Mouse (Mus musculus): ENCODE measurements around the gene Haus3. TPM values are rescaled to one million over a fixed set of nuclear protein-coding genes. Genes with fewer than 3 reads are reported as not detected.

Gene Haus3
- 23.9 and 25.7 TPM in 2 replicates for polyA plus RNA-seq (2015; fragmentation: Nextera tagmentation; extraction: Ambion mirVana)

DNA sequence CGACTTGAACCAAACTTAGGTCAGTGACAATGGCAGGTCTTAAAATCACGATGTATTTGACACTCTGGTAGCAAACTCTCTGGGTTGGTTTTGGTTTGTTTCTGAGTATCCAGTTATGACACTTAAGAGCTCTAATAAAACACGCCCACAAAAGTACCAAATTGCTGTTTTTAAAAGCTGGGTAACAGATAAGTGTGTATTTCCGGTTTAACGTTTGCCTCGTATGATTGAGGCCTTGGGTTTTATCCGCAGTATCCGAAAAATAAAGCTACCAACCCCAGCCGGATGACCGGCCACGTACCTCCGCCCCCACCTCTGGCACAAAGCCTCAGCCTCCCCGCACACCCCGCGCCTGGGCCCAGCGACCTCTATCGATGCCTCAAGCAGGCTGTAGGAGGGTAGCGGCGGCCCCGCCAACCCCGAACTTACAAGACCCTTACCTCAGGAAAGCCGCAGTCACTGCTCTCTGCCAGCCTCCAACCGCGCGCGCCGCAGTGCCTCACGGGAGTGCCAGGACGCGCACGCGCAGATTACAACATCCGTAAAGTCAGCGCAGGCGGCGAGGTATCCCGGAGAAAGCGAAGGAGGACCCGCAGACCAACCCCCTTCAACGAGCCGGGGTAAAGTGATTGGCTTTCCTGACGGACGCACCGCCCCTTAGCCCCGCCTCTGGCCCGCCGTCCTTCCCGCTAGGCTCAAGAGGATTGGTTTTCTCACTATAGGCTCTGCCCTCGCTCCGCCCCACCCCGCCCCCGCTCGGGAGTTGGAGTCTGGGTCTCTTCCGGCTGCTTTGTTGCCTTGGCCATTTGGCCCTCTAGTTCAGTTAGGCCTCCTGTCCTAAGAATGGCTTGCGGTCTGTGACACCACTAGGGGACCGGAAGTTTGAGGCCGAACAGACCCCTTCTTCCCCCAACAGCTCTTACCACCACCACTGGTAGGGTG is at the start of gene Haus3, which contains the start of gene Poln:
Gene Haus3, minus strand, starts transcription at position 578 of the 942 bp plus-strand sequence.
Gene Poln, minus strand, starts transcription at position 499 of the 942 bp plus-strand sequence.
- H3K36me3 ChIP-seq (ENCODE audit: control insufficient read depth, insufficient read depth, low read length): 0 out of 2 replicates have a peak, but pooled peaks cover 1% of the 10 kb centered on the region
- H3K4me2 ChIP-seq (ENCODE audit: low read depth, low read length): peak within 1 kb of the TSS; percentile 81
- peak within 1 kb of the TSS; percentile 95 for H3K9ac ChIP-seq (ENCODE audit: low read depth, low read length)
- under 1% methylated on average over 56 of the region's 57 CpGs for WGBS
- peak within 1 kb of the TSS; percentile 85 for H3K4me3 ChIP-seq (ENCODE audit: low read length)
- peak; percentile 100 for ATAC-seq
- H3K27me3 ChIP-seq (replicated peaks; ENCODE audit: control insufficient read depth, insufficient read depth, low read length): no peaks in the 10 kb centered on the region
- H3K4me1 ChIP-seq (ENCODE audit: control insufficient read depth, insufficient read depth, low read length): peaks cover 8% of the 10 kb centered on the region
- no peaks in the 10 kb centered on the region for H3K9me3 ChIP-seq (ENCODE audit: control insufficient read depth, low read length)
- H3K27ac ChIP-seq (ENCODE audit: low read length): peak within 1 kb of the TSS; percentile 89

DNA sequence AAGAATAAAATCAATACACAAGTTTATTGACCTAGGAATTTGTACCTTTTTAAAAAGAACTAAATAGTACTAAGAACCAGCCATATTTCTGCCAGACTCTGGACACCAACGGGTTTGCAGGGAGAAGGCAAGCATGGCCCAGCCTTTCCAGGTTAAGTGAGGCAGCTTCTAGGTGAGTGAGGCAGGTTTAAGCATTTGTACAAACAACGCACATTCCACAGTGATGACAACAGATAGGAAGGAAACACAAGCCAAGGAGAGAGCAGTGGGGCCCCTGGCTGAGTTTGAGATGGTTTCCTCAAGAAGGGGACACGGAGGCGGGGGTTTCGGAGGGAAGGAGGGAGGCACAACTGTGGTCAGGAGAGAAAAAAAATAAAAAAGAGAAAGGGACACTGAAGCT is 49.3 kb upstream of the Haus3 start:
- H3K9ac ChIP-seq (ENCODE audit: low read depth, low read length): no peak overlapping the region
- H3K36me3 ChIP-seq (ENCODE audit: control insufficient read depth, insufficient read depth, low read length): no peaks in the 10 kb centered on the region
- 46% methylated on average over 5 of the region's 5 CpGs for WGBS
- H3K27ac ChIP-seq (ENCODE audit: low read length): no peak overlapping the region
- H3K9me3 ChIP-seq (ENCODE audit: control insufficient read depth, low read length): no peaks in the 10 kb centered on the region
- H3K4me3 ChIP-seq (ENCODE audit: low read length): no peak overlapping the region
- ATAC-seq: no peak
- H3K27me3 ChIP-seq (replicated peaks; ENCODE audit: control insufficient read depth, insufficient read depth, low read length): no peaks in the 10 kb centered on the region
- no peak overlapping the region for H3K4me2 ChIP-seq (ENCODE audit: low read depth, low read length)
- 0 out of 2 replicates have a peak, but pooled peaks cover under 1% of the 10 kb centered on the region for H3K4me1 ChIP-seq (ENCODE audit: control insufficient read depth, insufficient read depth, low read length)

DNA sequence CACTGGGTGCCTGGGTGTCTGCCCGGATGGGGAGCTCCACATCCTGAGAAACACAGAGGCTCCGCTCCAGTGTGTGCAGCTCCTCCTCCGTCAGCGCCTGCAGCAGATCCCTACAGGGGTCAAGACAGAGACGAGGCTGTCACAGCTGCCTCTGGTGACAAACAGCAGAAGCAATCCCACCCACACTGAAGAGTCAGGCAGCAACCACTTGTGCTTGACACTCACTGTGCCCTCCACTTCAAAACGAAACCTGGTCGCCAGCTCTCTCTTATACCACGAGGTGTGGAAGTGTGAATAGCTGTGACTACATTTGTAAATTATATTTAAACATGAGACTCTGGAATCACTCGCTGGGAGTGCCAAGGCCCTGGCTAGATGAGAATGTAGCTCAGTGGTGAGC is 48.4 kb upstream of the Haus3 start:
- H3K4me1 ChIP-seq (ENCODE audit: control insufficient read depth, insufficient read depth, low read length): 0 out of 2 replicates have a peak, but pooled peaks cover 3% of the 10 kb centered on the region
- no peak overlapping the region for H3K9ac ChIP-seq (ENCODE audit: low read depth, low read length)
- WGBS: 39% methylated on average over 9 of the region's 9 CpGs
- no peak overlapping the region for H3K27ac ChIP-seq (ENCODE audit: low read length)
- ATAC-seq: no peak
- H3K4me3 ChIP-seq (ENCODE audit: low read length): no peak overlapping the region
- no peaks in the 10 kb centered on the region for H3K27me3 ChIP-seq (replicated peaks; ENCODE audit: control insufficient read depth, insufficient read depth, low read length)
- H3K4me2 ChIP-seq (ENCODE audit: low read depth, low read length): no peak overlapping the region
- no peaks in the 10 kb centered on the region for H3K36me3 ChIP-seq (ENCODE audit: control insufficient read depth, insufficient read depth, low read length)
- H3K9me3 ChIP-seq (ENCODE audit: control insufficient read depth, low read length): no peaks in the 10 kb centered on the region

DNA sequence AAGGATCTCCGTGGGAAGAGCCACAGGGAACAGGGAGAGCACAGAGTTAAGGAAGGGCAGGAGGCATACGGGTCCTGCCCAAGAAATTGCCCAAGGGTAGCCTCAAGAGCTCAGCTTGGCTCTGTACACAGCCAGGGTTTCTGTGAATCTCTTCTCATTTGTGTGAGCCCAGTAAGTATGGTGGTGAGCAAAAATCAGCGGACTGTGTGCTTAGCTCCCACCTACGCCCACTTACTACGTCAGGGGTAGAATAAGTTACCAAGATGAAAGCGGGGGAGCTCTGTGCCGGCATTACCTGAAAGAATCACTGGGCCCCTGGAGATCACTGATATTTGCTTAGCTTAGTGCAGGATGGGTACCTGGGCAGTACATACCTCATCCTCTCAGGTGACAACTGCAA is 46.7 kb upstream of the Haus3 start:
- H3K9me3 ChIP-seq (ENCODE audit: control insufficient read depth, low read length): no peaks in the 10 kb centered on the region
- no peak overlapping the region for H3K4me2 ChIP-seq (ENCODE audit: low read depth, low read length)
- no peak overlapping the region for H3K4me3 ChIP-seq (ENCODE audit: low read length)
- H3K4me1 ChIP-seq (ENCODE audit: control insufficient read depth, insufficient read depth, low read length): 0 out of 2 replicates have a peak, but pooled peaks cover 3% of the 10 kb centered on the region
- no peak for ATAC-seq
- 59% methylated on average over 7 of the region's 7 CpGs for WGBS
- H3K9ac ChIP-seq (ENCODE audit: low read depth, low read length): no peak overlapping the region
- no peaks in the 10 kb centered on the region for H3K36me3 ChIP-seq (ENCODE audit: control insufficient read depth, insufficient read depth, low read length)
- H3K27me3 ChIP-seq (replicated peaks; ENCODE audit: control insufficient read depth, insufficient read depth, low read length): no peaks in the 10 kb centered on the region
- H3K27ac ChIP-seq (ENCODE audit: low read length): no peak overlapping the region

DNA sequence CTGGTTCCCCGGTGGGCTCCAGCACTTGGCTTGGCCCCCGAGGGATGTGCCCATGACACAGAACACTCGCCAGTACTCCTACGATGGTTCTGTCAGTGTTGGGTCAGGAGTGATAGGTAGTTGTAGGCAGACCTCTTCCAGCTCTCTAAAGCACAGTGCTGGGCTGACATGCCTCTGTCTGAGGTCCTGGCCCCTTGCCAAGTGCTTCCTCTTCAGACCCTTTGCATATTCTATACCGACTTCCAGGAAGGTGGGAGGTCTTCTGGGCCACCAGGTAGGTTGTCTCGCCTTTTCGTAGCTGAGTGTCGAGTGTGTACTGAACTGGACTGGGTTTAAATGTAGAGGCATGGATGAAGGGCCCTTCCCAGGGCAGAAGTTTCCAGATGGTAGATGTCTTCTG is 44.3 kb upstream of the Haus3 start:
- Histone ChIP-seq H3K4me1 (ENCODE audit: control insufficient read depth, insufficient read depth, low read length) (0 out of 2 replicates have a peak, but pooled peaks cover 3% of the 10 kb centered on the region), H3K4me3 (ENCODE audit: low read length) (no peak overlapping the region), H3K4me2 (ENCODE audit: low read depth, low read length) (no peak overlapping the region), H3K36me3 (ENCODE audit: control insufficient read depth, insufficient read depth, low read length) (no peaks in the 10 kb centered on the region), H3K9me3 (ENCODE audit: control insufficient read depth, low read length) (no peaks in the 10 kb centered on the region), H3K27ac (ENCODE audit: low read length) (no peak overlapping the region), H3K27me3 (replicated peaks; ENCODE audit: control insufficient read depth, insufficient read depth, low read length) (no peaks in the 10 kb centered on the region), H3K9ac (ENCODE audit: low read depth, low read length) (no peak overlapping the region)
- ATAC-seq: no peak
- 54% methylated on average over 8 of the region's 8 CpGs for WGBS

DNA sequence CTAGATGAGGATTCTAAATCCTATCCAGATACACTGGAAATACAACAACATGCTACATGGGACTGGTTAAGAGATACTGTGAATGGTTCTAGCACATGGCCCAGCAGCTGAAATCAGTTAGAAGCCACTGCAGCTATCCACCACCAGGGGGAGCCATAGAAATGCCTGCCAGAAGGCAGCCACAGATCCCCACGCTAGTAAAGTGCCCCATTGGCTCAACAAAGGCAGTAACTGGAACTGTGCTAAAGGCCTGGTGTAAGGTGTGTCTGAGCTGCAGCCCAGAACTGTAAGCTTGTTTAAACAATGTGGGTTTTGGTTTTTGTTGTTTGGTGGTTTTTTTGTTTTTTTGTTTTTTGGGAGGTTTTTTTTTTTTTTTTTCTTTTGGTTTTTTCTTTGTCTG is 41.0 kb upstream of the Haus3 start:
- H3K4me1 ChIP-seq (ENCODE audit: control insufficient read depth, insufficient read depth, low read length): 0 out of 2 replicates have a peak, but pooled peaks cover 3% of the 10 kb centered on the region
- ATAC-seq: peak; percentile 76
- H3K4me2 ChIP-seq (ENCODE audit: low read depth, low read length): no peak overlapping the region
- no peak overlapping the region for H3K4me3 ChIP-seq (ENCODE audit: low read length)
- H3K27ac ChIP-seq (ENCODE audit: low read length): no peak overlapping the region
- WGBS: 4% methylated on average over 1 of the region's 1 CpGs
- H3K9me3 ChIP-seq (ENCODE audit: control insufficient read depth, low read length): no peaks in the 10 kb centered on the region
- no peaks in the 10 kb centered on the region for H3K27me3 ChIP-seq (replicated peaks; ENCODE audit: control insufficient read depth, insufficient read depth, low read length)
- no peaks in the 10 kb centered on the region for H3K36me3 ChIP-seq (ENCODE audit: control insufficient read depth, insufficient read depth, low read length)
- H3K9ac ChIP-seq (ENCODE audit: low read depth, low read length): no peak overlapping the region

DNA sequence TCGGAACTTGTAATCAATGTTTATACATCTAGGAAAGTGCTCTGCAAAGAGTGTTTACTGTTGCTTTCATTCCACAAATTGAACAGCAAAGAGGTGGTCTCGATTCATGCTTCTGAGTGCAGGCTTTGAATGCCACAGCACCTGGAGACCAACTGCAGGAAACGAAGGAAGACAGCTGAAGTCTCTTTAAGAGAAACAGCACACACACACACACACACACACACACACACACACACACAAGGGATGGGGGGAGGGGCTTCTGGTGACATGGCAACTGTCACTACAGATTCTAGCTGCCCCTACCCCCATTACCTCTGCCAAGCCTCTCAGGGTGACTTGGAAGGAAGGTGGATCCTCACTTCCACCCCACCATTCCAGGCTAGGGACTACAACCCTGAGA is 38.2 kb upstream of the Haus3 start:
- H3K27ac ChIP-seq (ENCODE audit: low read length): no peak overlapping the region
- no peaks in the 10 kb centered on the region for H3K9me3 ChIP-seq (ENCODE audit: control insufficient read depth, low read length)
- no peak for ATAC-seq
- no peaks in the 10 kb centered on the region for H3K4me1 ChIP-seq (ENCODE audit: control insufficient read depth, insufficient read depth, low read length)
- no peak overlapping the region for H3K4me3 ChIP-seq (ENCODE audit: low read length)
- no peak overlapping the region for H3K9ac ChIP-seq (ENCODE audit: low read depth, low read length)
- no peaks in the 10 kb centered on the region for H3K27me3 ChIP-seq (replicated peaks; ENCODE audit: control insufficient read depth, insufficient read depth, low read length)
- no peak overlapping the region for H3K4me2 ChIP-seq (ENCODE audit: low read depth, low read length)
- no peaks in the 10 kb centered on the region for H3K36me3 ChIP-seq (ENCODE audit: control insufficient read depth, insufficient read depth, low read length)
- WGBS: 36% methylated on average over 3 of the region's 3 CpGs

DNA sequence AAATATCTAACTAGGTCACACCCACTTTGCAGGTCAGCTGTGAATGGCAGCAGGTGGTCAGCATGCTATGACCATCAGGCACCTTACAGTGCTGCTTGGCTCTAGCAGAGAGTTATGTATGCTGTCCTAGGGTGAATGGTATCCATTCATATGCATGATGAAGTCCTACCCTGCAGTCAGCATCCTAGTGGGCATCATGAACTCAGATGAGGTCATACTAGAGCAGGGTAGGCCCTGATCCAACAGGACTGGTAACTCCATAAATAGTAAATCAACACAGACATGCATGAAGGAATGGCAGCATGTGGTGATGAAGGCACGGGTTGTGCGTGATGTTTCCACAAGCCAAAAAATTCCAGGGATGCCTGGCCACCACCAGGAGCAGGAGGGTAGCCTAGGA is 36.5 kb upstream of the Haus3 start:
- no peaks in the 10 kb centered on the region for H3K36me3 ChIP-seq (ENCODE audit: control insufficient read depth, insufficient read depth, low read length)
- 65% methylated on average over 2 of the region's 2 CpGs for WGBS

DNA sequence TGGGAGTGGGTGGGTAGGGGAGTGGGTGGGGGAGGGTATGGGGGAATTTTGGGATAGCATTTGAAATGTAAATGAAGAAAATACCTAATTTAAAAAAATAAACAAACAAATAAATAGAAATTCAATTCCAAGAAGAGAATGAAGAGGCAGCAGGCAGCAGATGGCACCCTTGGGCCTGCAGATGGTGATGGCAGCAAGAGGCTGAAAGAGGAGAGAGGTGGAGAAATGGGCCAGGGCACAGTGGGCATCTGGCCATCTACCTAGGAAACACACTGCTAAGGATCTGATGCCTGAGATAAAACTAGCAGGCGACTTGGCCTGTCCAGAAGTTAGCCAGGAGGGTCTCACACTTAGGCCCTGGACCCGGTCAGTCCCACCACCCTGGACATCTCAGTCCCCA is 35.6 kb upstream of the Haus3 start:
- no peak overlapping the region for H3K27ac ChIP-seq (ENCODE audit: low read length)
- no peak for ATAC-seq
- no peaks in the 10 kb centered on the region for H3K27me3 ChIP-seq (replicated peaks; ENCODE audit: control insufficient read depth, insufficient read depth, low read length)
- H3K4me2 ChIP-seq (ENCODE audit: low read depth, low read length): no peak overlapping the region
- WGBS: 82% methylated on average over 2 of the region's 2 CpGs
- H3K36me3 ChIP-seq (ENCODE audit: control insufficient read depth, insufficient read depth, low read length): no peaks in the 10 kb centered on the region
- H3K9me3 ChIP-seq (ENCODE audit: control insufficient read depth, low read length): no peaks in the 10 kb centered on the region
- no peak overlapping the region for H3K4me3 ChIP-seq (ENCODE audit: low read length)
- no peaks in the 10 kb centered on the region for H3K4me1 ChIP-seq (ENCODE audit: control insufficient read depth, insufficient read depth, low read length)
- no peak overlapping the region for H3K9ac ChIP-seq (ENCODE audit: low read depth, low read length)

More for the DNA sequence above, 36.5 kb upstream of the Haus3 start:
- H3K4me1 ChIP-seq (ENCODE audit: control insufficient read depth, insufficient read depth, low read length): no peaks in the 10 kb centered on the region
- no peaks in the 10 kb centered on the region for H3K27me3 ChIP-seq (replicated peaks; ENCODE audit: control insufficient read depth, insufficient read depth, low read length)
- no peak overlapping the region for H3K27ac ChIP-seq (ENCODE audit: low read length)
- no peak overlapping the region for H3K4me3 ChIP-seq (ENCODE audit: low read length)
- no peak for ATAC-seq
- no peaks in the 10 kb centered on the region for H3K9me3 ChIP-seq (ENCODE audit: control insufficient read depth, low read length)
- no peak overlapping the region for H3K9ac ChIP-seq (ENCODE audit: low read depth, low read length)
- no peak overlapping the region for H3K4me2 ChIP-seq (ENCODE audit: low read depth, low read length)
